Mouse (Mus musculus): ENCODE data around the gene Fastkd3.

The Fastkd3 gene

DNA sequence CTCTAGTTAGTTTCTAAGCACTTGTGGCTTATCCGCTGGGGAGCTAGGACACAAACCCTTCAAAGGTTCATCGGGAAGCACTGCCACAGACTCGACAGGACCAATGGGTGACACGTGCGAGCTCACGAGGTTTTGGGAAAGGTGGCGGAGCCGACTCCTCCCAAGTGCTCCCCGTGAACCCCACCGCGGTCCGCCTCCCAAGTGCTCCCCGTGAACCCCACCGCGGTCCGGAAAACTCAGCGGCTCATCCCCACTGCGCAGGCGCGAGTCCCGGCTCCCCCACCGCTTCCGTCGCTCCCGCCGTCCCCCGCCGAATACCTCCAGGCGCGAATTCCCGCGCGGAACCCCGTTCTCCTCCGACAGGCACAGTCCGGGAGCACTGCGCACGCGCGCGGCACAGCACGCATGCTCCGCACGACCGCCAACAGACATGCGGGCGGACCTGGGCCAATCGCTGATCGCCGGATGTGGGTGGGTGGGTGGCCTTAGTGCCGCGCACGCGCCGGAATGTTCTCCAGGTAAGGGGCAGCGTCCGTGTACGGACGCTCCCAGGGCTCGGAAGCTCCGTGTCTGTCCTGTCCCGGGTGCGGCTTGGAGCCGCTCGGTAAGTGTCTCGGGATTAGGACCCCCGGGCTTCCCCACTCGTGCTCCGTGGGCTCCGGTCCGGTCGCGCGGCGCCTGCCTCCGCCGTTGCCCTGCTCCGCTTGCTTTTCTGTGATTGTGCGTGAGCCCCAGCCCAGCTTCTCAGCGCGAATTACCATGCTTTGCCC is at the start of gene Fastkd3, which contains the start of gene Mtrr:
Gene Fastkd3 (plus strand): TSS at position 488 of the 770 bp plus-strand sequence.
Gene Mtrr (minus strand): TSS at position 403 of the 770 bp plus-strand sequence.
- in situ Hi-C loops (cut with MboI, MseI) = loop anchor here (5.0 to 25.0 kb wide), 3 partner anchors 955 to 1645 kb away; partner anchors contain the start of gene Med10

DNA sequence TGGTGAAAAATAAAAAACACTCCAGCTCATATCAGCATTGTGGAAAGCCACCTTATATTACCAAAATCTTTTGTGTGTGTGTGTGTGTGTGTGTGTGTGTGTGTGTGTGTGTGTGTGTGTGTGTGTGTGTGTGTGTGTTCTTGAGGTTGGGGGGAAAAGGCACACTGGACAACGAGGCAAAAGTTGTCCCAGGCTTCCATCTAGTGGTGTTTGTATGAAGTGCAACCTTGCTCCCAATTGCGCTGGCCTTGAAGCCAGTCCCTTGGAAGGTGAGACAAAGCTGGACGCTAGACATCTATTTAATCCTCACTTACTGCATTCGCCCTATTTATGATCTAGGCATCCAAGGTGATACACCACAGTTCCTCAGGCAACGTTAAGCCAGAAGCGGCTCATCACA is 28.6 kb upstream of the Fastkd3 start:
- in situ Hi-C loops (cut with MboI, MseI) = loop anchor here (5.0 to 25.0 kb wide), 2 partner anchors 236 to 691 kb away; partner anchors contain the start of gene BC048507

DNA sequence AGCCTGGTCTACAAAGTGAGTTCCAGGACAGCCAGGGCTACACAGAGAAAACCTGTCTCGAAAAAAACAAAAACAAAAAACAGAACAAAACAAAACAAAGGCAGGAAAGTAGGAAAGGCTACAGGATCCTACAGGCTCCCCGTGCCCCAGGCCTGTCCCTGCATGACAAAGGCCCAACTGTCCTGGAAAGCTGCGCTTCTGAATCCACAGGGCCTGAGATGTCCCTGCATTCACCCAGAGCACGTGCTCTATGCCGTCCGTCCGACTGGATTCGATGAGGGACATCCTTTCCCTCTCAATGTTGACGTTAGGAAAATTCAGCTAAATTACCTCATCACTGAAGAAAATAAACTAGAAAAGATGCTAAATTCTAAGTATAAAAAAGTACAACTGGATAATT is 13.9 kb upstream of the Fastkd3 start:
- in situ Hi-C loops (cut with MboI, MseI) = loop anchor here (25.0 kb wide), 1 partner anchor 706 kb away; the partner anchor contains the start of gene BC048507

DNA sequence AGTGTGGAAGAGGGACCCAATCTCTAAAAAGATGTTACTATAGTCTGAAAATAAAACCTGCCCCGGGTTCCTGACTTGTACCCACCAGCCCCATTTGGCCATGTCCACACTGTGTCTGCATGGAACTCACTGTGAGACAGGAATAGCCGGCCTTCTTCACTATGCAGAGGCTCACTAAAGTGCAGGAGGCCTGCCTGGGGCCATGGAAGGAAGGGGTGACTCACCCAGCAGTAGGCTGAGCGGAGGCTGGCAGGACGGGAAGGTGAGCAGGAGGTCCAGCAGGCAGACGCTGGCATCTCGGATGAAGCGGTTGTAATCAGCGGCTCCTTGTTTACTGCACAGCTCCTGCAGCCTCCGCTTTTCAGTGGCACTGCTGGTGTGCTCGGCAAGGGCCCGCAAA is 13.5 kb upstream of the Fastkd3 start:
- in situ Hi-C loops (cut with MboI, MseI) = loop anchor here (25.0 kb wide), 1 partner anchor 706 kb away; the partner anchor contains the start of gene BC048507

DNA sequence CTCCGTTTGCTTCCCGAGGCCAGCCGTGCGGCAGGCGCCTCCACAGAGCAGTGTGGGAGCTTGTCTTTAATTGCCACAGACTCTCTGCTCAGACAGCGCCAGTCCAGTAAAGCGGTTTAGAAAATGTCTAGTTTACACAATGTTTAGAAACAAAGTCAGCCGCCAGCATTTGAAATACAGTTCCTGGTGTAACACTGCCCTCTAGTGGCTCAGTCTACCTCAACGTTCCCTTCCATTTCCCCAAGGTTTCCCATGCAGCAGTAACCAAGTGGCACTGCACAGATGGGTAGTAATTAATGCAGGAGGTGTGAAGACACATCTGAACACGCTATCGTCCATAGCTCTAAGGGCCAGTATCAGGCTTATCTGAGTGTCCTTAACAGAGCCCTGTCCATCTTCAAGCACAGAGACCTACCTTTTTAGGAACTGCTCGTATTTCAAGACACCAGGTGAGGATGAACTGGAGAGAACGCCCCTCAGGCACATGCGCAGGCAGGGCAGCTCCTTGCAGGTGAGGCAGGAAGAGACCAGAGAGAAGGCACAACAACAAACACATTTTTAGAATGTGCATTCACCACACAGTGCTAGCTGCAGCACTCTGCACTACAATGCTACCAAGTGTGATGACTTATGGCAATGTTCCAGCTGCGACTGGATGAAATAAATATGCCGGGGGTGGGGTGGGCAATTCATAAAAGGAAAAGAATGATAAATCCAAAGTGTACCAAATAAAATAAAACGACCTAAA is 12.3 kb upstream of the Fastkd3 start:
- in situ Hi-C loops (cut with MboI, MseI) = loop anchor here (10.0 to 25.0 kb wide), 2 partner anchors 707 to 1045 kb away; partner anchors contain the start of genes BC048507 and Srd5a1

DNA sequence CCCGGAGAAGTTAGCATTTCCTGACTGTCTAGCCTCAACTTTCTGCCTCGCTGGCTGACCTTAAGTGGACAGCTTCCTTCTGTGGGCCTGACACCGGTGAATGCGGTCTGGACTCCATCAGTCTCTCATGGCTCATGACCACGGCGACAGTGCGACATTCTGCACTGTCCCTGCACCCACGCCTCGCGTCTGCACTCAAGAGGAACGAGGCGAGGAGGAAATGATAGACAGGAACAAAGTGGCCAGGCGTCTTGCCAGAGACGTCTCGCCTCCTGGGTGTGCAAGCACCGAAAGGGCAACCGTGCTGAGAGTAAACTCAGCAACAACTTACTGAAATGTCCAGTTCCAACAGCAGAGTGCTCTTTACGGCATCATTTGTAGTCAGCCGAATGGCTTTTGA is 9.8 kb upstream of the Fastkd3 start:
- in situ Hi-C loops (cut with MboI, MseI) = loop anchor here (10.0 to 25.0 kb wide), 2 partner anchors 710 to 1043 kb away; partner anchors contain the start of genes BC048507 and Srd5a1

DNA sequence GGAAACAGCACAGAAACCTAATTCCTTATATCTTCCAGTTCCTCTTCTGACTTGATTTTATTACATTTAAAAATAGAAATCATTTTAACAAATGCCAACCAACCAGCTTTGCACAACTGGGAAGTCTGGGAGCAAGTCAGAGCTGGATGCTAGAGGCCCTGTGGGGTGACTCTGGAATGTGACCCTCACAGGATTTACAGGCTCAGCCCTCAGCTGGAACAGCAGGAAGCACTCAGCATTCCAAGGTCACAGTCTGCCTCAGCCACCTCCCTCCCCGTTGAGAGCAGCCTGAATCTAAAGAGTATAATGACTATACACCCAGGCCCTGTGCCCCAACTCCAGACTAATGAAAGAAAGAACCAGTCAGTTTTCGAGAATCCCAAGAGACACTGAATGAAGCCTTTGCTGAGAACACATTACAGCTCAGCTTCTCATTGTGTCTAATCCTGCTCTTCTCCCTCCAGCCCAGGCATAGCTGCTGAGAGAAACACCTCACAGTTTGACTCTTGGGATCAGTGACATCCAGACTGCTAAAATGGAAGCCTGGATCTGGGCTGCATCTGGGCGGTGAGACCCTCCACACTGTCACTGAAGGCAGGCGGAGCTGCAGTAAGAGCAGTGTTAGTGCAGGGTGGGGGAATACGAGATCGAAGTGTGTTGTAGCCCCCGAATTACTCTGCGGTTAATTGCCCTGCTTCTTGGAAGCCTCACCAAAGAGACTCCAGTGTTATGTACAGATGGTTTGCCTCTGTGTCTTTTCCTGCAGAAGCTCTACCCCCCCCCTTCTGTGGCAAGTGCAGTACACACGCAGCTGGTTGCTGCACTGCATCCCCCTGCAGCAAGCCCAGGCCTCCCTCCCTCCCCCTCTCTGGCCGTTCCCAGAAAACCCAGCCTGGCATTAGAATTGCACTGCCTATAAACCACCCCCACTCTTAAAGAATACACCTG is 8.8 kb upstream of the Fastkd3 start:
- in situ Hi-C loops (cut with MboI, MseI) = loop anchor here (10.0 to 25.0 kb wide), 2 partner anchors 711 to 1042 kb away; partner anchors contain the start of genes BC048507 and Srd5a1

DNA sequence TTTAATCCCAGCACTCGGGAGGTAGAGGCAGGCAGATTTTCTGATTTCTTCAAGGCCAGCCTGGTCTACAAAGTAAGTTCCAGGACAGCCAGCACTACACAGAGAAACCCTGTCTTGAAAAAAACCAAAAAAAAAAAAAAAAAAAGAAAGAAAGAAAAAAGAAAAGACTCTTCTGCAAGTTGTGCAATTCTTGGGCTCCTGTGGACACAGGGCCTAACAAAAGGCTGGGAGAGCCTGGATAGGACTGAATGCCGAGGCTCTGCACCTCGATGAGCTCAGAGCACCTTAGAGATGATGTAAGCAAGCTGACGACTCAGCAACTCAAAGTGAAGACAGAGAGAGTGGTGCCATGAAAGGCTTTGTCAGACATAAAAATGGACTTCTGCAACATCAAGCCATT is 7.6 kb upstream of the Fastkd3 start:
- in situ Hi-C loops (cut with MboI, MseI) = loop anchor here (10.0 to 25.0 kb wide), 2 partner anchors 712 to 1040 kb away; partner anchors contain the start of genes BC048507 and Srd5a1

DNA sequence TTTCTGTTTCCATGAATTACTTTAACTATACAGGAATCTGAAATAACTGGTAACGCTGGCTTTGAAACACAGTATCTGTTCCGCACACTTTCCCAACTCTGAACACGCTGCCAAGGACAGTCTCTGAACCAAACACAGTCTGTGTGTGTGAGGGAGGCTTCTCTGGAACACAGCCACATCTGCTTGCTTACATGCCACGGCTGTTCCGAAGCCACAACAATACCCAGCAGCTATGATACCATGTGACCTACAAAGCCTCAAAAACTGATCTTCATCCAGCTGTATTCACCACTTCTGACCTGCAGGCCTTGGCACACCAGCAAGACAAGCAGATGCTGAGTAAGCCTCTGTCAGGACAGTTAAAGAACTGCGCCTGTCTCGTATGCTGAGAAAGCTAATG is 4.1 kb upstream of the Fastkd3 start:
- in situ Hi-C loops (cut with MboI, MseI) = loop anchor here (10.0 to 25.0 kb wide), 3 partner anchors 1037 to 1641 kb away; partner anchors contain the start of genes Med10 and Srd5a1

DNA sequence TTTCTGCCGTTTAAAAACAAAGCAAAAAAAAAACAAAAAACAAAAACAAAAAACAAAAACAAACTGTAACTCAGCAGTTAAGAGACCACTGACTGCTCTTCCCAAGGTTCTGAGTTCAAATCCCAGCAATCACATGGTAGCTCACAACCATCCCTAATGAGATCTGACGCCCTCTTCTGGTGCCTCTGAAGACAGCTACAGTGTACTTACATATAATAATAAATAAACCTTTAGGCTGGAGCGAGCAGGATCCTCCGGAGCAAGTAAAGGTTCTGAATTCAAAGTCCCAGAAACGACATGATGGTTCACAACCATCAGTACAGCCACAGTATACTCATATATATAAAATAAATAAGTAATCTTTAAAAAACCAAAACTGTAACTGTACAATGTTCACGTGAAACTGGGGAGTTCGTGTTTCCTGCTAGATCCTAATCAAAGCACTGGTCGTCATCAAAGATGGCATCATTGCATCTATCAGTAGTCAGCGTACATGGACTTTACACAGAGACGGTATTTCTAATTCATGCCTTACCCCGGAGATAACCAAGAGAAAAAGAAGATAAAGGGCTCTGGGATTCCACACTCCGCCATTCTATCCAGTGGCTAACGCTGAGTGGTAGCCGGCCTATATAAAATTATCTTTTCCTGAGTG is 821 bp upstream of the Fastkd3 start:
- in situ Hi-C loops (cut with MboI, MseI) = loop anchor here (5.0 to 25.0 kb wide), 3 partner anchors 956 to 1644 kb away; partner anchors contain the start of gene Med10

DNA sequence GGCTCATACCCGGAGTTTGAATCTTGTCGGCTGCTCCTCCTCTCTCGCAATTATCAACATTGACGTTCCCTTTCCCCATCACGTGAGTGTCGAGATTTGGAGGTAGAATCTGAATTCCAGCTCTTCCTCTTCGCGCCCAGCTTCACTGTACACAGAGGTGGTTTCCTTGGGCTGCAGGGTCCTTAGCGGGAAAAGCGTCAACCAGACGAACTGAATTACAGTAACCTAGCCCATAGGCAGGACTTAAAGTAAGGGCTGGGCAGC is 415 bp downstream of the Fastkd3 start:
- in situ Hi-C loops (cut with MboI, MseI) = loop anchor here (5.0 to 25.0 kb wide), 3 partner anchors 955 to 1645 kb away; partner anchors contain the start of gene Med10

DNA sequence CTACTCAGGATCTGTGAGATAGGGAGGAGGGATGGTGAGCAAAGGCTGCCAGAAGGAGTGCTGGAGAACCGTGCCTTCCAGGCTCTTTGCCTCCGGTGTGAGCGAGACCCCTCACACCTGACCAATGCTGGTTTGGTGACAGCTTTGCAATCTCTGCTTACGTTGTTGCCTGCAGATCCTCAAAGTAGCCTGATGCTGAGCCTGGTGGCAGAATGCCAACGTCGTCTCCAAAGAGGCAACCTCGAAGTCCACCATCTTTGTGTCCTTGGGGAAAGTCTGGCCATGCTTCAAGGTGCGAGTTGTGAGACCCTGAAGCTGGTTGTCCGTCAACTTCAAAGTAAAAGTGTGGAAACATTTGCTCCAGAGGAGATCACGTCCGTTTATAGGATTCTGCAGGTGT is 1.9 kb downstream of the Fastkd3 start:
- in situ Hi-C loops (cut with MboI, MseI) = loop anchor here (5.0 to 25.0 kb wide), 3 partner anchors 953 to 1647 kb away; partner anchors contain the start of gene Med10

DNA sequence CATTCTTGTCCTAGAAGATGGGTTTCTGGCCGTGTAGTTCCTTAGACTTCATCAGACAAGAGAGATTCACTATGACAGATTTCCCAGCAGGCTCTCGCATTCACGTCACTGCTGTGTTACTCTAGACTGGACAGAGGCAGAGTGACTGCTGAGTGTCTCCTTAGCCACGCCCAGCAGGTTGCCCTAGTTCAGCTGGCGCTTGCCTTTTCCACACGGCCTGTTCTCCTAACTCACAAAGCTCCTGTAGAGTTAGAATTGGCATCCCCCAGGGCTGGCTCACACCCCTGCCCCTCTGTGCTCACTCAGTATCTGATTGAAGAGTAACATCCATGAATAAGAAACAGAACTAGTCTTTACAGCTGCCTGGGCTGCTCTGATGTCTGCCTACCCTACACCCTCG is 3.4 kb downstream of the Fastkd3 start:
- in situ Hi-C loops (cut with MboI, MseI) = loop anchor here (25.0 kb wide), 2 partner anchors 1227 to 1648 kb away; partner anchors contain the start of gene Med10

DNA sequence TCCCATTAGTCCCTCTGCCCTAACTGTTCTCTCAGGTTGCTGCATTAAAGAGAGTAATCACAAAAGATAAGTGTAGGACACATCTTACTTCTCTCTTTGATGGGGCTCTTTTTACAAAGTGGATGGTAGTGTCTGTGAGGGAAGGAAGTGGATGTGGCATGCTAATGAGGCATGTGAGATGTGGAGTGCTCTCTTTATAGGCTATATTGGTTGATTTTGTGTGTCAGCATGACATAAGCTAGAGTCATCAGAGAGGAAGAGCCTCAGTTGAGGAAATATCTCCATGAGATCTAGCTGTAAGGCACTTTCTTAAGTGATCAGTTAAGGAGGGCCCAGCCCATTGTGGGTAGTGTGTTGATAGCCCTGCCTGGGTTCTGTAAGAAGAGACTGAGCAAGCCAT is 6.3 kb downstream of the Fastkd3 start:
- in situ Hi-C loops (cut with MboI, MseI) = loop anchor here (25.0 kb wide), 2 partner anchors 1224 to 1651 kb away; partner anchors contain the start of gene Med10

DNA sequence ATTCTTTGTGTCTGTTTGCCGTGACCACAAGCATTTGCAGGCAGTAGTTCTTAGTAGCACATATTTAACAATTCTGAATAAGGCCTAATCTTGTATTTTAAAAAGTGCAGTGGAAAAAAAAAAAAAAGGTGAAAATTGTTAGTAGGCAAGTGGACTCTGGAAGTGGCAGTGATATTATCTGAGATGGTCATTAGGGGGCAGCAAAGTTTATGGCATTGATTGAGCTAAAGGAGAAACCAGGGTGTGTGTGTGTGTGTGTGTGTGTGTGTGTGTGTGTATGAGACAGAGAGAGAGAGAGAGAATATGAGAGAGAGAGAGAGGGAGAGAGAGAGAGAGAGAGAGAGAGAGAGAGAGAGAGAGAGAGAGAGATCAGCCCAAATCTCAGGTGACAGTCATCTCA is 11.8 kb downstream of the Fastkd3 start:
- in situ Hi-C loops (cut with MboI, MseI) = loop anchor here (25.0 kb wide), 2 partner anchors 1219 to 1656 kb away; partner anchors contain the start of gene Med10

DNA sequence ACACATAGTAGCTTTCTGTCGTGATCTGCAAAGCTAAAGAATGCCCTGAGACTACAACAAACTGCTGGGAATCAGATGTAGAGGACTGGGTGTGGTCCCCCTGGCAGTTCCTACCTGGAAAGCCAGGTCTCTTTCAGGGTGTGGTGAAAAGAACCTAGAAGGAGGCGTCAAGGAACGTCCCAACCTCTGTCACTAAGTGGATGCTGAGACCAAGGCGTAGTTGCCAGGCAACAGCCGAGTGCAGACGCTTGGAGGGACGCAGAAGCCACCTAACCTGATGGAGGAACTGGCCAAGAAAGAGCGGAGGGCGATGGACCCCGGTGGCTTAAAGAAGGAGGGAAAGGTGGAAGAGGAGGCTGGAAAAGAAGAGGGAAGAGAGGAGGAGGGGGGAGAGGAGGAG is 15.2 kb downstream of the Fastkd3 start, which contains the start of gene 1700001L19Rik:
Gene 1700001L19Rik (plus strand): TSS at position 223 of the 400 bp plus-strand sequence.
- in situ Hi-C loops (cut with MboI, MseI) = loop anchor here (25.0 kb wide), 2 partner anchors 1215 to 1660 kb away; partner anchors contain the start of gene Med10

DNA sequence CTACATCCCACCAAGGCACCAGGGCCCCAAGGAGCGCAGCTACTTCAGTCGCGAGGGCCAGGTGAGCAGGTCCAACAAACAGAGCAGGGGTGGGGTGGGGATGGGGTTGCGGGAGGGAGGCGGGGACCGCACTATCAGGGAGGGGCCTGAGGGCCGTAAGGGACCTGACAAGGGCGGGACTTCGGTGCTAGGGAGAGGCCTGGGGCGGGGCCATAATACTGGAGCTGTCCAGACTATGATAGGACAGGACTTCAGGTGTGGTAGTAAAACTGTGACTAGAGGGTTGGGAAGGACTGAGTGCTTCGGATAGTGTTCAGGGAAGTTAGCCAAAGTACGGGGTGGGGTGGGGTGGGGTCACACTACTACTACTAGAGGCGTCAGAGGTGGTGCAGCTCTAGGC is 15.6 kb downstream of the Fastkd3 start:
- in situ Hi-C loops (cut with MboI, MseI) = loop anchor here (25.0 kb wide), 2 partner anchors 1215 to 1660 kb away; partner anchors contain the start of gene Med10

DNA sequence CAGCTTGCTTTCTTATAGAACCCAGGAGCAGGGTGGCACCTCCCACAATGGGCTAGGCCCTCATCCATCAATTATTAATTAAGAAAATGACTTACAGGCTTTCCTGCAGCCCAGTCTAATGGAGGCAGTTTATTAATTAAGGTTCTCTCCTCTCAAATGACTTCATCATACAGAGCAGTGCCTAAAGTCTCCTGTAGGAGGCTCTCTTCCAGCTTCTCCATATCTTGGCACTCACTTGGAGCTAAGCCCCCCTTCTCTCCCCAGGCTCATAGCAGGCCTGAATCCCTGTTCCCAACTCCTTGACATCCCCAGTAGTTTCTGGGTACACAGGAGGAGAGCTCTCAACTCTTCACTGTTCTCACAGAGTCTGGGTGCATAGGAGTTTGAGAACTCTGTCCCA is 16.9 kb downstream of the Fastkd3 start:
- in situ Hi-C loops (cut with MboI, MseI) = loop anchor here (25.0 kb wide), 2 partner anchors 1213 to 1662 kb away; partner anchors contain the start of gene Med10

DNA sequence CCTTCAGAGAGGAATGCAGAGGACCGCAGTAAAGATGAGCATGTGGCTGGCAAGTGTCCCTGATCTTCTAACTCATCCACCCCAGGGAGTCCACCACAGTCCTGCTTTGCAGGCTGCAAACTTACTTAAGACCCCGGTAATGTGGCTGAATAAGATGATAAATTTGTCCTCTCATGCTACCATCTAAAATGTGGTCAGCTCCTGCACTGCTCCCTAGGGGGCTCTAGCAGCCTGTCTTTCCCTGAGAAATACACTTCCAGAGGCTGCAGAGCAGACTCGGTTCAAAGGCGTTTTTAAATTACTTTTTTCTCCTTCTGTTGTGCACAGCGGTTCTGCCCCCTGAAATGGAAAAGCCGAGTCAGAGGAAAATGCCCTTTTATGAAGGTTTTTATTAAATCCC is 19.1 kb downstream of the Fastkd3 start:
- in situ Hi-C loops (cut with MboI, MseI) = no loop called here

DNA sequence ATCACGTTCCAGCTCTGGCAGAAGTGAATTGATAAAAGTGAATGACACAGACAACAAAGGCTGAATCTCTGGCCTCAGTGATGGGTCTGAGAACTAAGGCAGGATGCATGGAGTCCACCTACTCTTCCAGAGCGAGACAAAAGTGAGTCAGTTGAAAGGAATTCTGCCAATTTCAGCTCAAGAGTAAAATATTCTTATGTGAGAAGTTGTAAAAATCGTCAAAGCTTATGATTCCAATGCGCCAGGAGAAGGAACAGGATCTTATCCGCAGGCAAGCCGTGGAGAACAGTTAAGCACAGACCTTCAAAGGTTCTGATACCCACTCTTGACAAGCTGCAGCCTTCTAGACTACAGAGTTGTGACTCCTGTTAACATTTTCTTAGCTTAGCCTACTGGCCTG is 21.1 kb downstream of the Fastkd3 start:
- in situ Hi-C loops (cut with MboI, MseI) = no loop called here

Measured in T-helper 2 cell (primary cell).